Mouse (Mus musculus) embryo, embryonic 10 days (tissue): ENCODE data around the gene Vwc2l.

ENCODE experiments used
- DNase-seq: peaks from one replicate; pipeline ENCODE4 v3.0.0-alpha.2; 2015; ENCODE audit warnings: low spot score

Vwc2l gene

GRCm38 (mm10) chr1:70913071-70913470 is 187.6 kb downstream of the Vwc2l start:
- DNase-seq: no peak

- no peak for DNase-seq
Measured at GRCm38 (mm10) chr1:70918173-70919036, 192.9 kb downstream of the Vwc2l start.

GRCm38 (mm10) chr1:70933016-70933415 is 207.5 kb downstream of the Vwc2l start:
- no peak for DNase-seq
